Mouse (Mus musculus): ENCODE measurements around the gene Tmem151b. TPM values are rescaled to one million over a fixed set of nuclear protein-coding genes. Genes with fewer than 3 reads are reported as not detected.

The Tmem151b gene
- total and polyA plus RNA-seq, 3 experiments, result under 0.01 TPM; not detected in 2

DNA sequence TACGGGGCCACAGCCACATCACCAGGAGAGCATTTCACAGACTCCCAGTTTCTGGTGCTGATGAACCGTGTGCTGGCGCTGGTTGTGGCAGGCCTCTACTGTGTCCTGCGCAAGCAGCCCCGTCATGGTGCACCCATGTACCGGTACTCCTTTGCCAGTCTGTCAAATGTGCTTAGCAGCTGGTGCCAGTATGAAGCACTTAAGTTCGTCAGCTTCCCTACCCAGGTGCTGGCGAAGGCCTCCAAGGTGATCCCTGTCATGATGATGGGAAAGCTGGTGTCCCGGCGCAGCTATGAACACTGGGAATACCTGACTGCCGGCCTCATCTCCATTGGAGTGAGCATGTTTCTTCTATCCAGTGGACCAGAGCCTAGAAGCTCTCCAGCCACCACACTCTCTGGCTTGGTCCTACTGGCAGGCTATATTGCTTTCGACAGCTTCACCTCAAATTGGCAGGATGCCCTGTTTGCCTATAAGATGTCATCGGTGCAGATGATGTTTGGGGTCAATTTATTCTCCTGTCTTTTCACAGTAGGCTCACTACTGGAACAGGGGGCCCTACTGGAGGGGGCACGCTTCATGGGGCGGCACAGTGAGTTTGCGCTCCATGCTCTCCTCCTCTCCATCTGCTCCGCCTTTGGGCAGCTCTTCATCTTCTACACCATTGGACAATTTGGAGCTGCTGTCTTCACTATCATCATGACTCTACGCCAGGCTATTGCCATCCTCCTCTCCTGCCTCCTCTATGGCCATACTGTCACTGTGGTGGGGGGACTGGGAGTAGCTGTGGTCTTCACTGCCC, 17.1 kb upstream of the Tmem151b start:
- DNase-seq (ENCODE audit: low spot score) (no peak), ATAC-seq (ENCODE audit: extremely low read depth, insufficient number of reproducible peaks, low FRiP score, poor library complexity, severe bottlenecking) (0 out of 2 replicates have a peak, but pooled peaks have one; percentile 10)
- Histone ChIP-seq H3K27me3 (ENCODE audit: insufficient read depth, low read length) (no peaks in the 10 kb centered on the region), H3K9me3 (replicated peaks) (no peaks in the 10 kb centered on the region), H3K36me3 (replicated peaks) (peaks cover 85% of the 10 kb centered on the region), H3K4me1 (ENCODE audit: insufficient read depth, low read depth, low read length) (peaks cover 82% of the 10 kb centered on the region), H3K4me3 (ENCODE audit: low read depth, low read length) (peak overlapping the region; percentile 47; the same call in 1 of the 2 replicates)
- TF ChIP-seq CTCF (IDR thresholded peaks at IDR 0.05; ENCODE audit: low read depth, low read length), result no peak
- peak; percentile 67 for TF ChIP-seq POLR2AphosphoS5 (IDR thresholded peaks at IDR 0.05; ENCODE audit: insufficient replicate concordance, low read depth, low read length)

DNA sequence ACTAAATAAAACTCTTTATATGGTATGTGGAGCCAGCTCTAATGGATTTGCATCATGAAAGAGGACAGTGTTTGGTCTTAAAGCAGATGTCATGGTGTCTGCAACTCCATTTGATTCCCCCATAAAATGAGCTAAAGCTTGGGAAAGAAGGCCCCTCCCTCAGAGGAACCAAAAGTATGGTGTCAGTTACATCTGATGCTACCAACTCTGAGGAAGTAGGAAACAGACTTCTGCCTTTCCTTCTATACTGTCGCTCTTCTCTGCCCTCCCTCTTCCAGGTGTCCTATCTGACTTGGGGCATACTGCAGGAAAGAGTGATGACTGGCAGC, 16.5 kb upstream of the Tmem151b start:
- H3K4me3 ChIP-seq (ENCODE audit: low read depth, low read length), result peak overlapping the region; percentile 47; the same call in 1 of the 2 replicates
- no peak for TF ChIP-seq TAL1 (conservative IDR thresholded peaks at IDR 0.05; ENCODE audit: low read depth, low read length)
- TF ChIP-seq GATA1 (IDR thresholded peaks at IDR 0.05; ENCODE audit: borderline replicate concordance, low read length), result no peak
- TF ChIP-seq POLR2AphosphoS5 (IDR thresholded peaks at IDR 0.05; ENCODE audit: insufficient replicate concordance, low read depth, low read length), result no peak
- no peak for TF ChIP-seq CTCF (IDR thresholded peaks at IDR 0.05; ENCODE audit: low read depth, low read length)
- no peak for TF ChIP-seq GATA2 (IDR thresholded peaks at IDR 0.05; ENCODE audit: borderline replicate concordance, low read depth, low read length)
- DNase-seq (ENCODE audit: low spot score) (no peak), ATAC-seq (ENCODE audit: extremely low read depth, insufficient number of reproducible peaks, low FRiP score, poor library complexity, severe bottlenecking) (no peak)
- H3K9me3 ChIP-seq (replicated peaks), result no peaks in the 10 kb centered on the region
- H3K27me3 ChIP-seq (ENCODE audit: insufficient read depth, low read length), result no peaks in the 10 kb centered on the region
- peaks cover 76% of the 10 kb centered on the region for H3K4me1 ChIP-seq (ENCODE audit: insufficient read depth, low read depth, low read length)
- H3K36me3 ChIP-seq (replicated peaks), result peaks cover 80% of the 10 kb centered on the region

DNA sequence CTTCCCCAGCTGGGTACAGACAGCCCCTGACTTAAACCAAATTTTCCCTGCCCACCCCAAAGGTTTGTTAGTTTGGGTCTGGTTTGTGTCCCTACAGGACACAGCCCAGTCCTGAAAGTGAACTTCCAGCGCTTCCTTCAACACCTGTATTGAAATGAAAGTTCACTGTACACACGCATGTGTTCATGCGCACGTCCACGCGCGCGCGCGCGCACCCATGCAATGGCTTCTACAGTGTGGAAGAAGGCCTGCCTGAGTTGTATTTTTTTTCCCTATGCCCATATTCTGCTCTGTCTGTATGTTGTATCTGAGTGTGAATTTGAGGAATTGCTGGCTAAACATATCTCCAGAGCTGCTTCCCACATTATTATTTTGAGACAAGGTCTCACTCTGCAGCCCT, 15.6 kb upstream of the Tmem151b start:
- DNase-seq (ENCODE audit: low spot score) (no peak), ATAC-seq (ENCODE audit: extremely low read depth, insufficient number of reproducible peaks, low FRiP score, poor library complexity, severe bottlenecking) (no peak)
- no peaks in the 10 kb centered on the region for H3K9me3 ChIP-seq (replicated peaks)
- TF ChIP-seq CTCF (IDR thresholded peaks at IDR 0.05; ENCODE audit: low read depth, low read length) (no peak), POLR2AphosphoS5 (IDR thresholded peaks at IDR 0.05; ENCODE audit: insufficient replicate concordance, low read depth, low read length) (no peak), GATA2 (IDR thresholded peaks at IDR 0.05; ENCODE audit: borderline replicate concordance, low read depth, low read length) (no peak), GATA1 (IDR thresholded peaks at IDR 0.05; ENCODE audit: borderline replicate concordance, low read length) (no peak), TAL1 (conservative IDR thresholded peaks at IDR 0.05; ENCODE audit: low read depth, low read length) (no peak)
- H3K27me3 ChIP-seq (ENCODE audit: insufficient read depth, low read length), result no peaks in the 10 kb centered on the region
- H3K4me1 ChIP-seq (ENCODE audit: insufficient read depth, low read depth, low read length), result peaks cover 68% of the 10 kb centered on the region
- H3K4me3 ChIP-seq (ENCODE audit: low read depth, low read length), result peak overlapping the region; percentile 98
- peaks cover 80% of the 10 kb centered on the region for H3K36me3 ChIP-seq (replicated peaks)

DNA sequence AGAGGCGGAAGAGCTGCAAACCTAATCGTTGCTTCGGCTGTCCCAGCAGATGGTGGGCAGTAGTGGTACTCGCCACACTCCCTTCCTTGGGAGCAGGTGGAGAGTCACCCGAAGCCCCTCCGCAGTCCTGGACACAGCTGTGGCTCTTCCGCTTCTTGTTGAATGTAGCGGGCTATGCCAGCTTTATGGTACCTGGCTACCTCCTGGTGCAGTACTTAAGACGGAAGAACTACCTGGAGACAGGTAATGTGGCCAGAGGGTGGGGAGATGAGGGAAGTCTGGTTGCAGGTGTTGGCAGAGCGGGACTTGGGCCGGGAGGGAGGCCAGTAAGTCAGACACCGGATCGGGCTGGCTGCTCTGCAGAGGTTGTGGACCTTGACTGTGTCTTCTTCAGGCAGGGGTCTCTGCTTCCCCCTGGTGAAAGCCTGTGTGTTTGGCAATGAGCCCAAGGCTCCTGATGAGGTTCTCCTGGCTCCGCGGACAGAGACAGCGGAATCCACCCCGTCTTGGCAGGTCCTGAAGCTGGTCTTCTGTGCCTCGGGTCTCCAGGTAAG, 15.1 kb upstream of the Tmem151b start:
- ATAC-seq (ENCODE audit: extremely low read depth, insufficient number of reproducible peaks, low FRiP score, poor library complexity, severe bottlenecking), result no peak
- TF ChIP-seq POLR2AphosphoS5 (IDR thresholded peaks at IDR 0.05; ENCODE audit: insufficient replicate concordance, low read depth, low read length) (peak; percentile 73; the same call in 1 of the 2 replicates), GATA1 (IDR thresholded peaks at IDR 0.05; ENCODE audit: borderline replicate concordance, low read length) (no peak)

DNA sequence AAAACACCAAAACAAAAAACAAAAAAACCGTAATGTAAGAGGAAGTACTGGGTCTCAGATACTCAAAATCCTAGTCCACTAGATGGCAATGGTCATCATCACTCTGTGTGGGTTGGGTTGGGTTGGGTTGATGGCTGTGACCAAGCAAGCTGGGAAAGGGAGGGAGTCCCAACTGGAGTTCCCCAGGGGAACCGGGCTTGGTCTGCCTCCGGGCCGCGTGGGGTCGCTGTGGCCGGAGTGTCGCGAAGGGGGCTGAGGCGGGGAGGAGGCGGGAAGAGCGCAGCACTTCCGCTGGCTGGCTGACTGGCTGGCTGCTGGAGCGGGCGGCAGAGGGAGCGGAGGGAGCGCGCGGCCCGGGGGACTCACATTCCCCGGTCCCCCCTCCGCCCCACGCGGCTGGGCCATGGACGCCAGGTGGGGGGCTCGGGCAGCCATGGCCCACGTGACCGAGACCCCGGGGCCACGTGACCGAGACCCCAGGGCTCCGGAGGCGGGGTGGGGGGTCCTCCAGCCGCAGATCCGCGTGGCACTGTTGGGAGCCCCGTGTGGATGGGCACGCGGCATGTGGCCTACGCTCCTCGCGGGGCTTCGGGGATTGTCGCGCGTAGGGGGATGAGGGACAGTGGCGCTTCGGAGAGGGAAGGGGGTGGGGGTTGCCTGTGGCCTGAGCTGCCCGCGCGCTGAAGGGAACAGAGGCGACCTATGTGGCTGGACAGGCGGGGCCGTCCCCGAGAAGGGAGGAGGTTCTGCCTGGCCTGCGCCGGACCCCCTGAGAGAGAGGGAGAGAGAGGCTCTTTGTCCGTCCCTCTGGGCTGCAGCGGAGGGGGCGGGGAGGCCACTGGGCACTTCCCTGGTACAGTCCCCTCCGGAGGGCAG, 14.4 kb upstream of the Tmem151b start, which contains the start of gene Slc35b2:
Gene Slc35b2 (plus strand): TSS at position 220 of the 876 bp plus-strand sequence.
- peak; percentile 91 for DNase-seq (ENCODE audit: low spot score)
- Histone ChIP-seq H3K9me3 (replicated peaks) (no peaks in the 10 kb centered on the region), H3K4me3 (ENCODE audit: low read depth, low read length) (peak within 1 kb of the TSS; percentile 98), H3K4me1 (ENCODE audit: insufficient read depth, low read depth, low read length) (peaks cover 56% of the 10 kb centered on the region), H3K36me3 (replicated peaks) (peaks cover 78% of the 10 kb centered on the region), H3K27me3 (ENCODE audit: insufficient read depth, low read length) (no peaks in the 10 kb centered on the region)
- peak; percentile 65 for ATAC-seq (ENCODE audit: extremely low read depth, insufficient number of reproducible peaks, low FRiP score, poor library complexity, severe bottlenecking)
- TF ChIP-seq GATA2 (IDR thresholded peaks at IDR 0.05; ENCODE audit: borderline replicate concordance, low read depth, low read length) (no peak), CTCF (IDR thresholded peaks at IDR 0.05; ENCODE audit: low read depth, low read length) (peak; percentile 43; the same call in 1 of the 2 replicates), TAL1 (conservative IDR thresholded peaks at IDR 0.05; ENCODE audit: low read depth, low read length) (no peak)

More for the DNA sequence above, 15.1 kb upstream of the Tmem151b start:
- no peak for DNase-seq (ENCODE audit: low spot score)
- Histone ChIP-seq H3K4me1 (ENCODE audit: insufficient read depth, low read depth, low read length) (peaks cover 63% of the 10 kb centered on the region), H3K27me3 (ENCODE audit: insufficient read depth, low read length) (no peaks in the 10 kb centered on the region), H3K9me3 (replicated peaks) (no peaks in the 10 kb centered on the region), H3K36me3 (replicated peaks) (peaks cover 80% of the 10 kb centered on the region), H3K4me3 (ENCODE audit: low read depth, low read length) (peak overlapping the region; percentile 98)

DNA sequence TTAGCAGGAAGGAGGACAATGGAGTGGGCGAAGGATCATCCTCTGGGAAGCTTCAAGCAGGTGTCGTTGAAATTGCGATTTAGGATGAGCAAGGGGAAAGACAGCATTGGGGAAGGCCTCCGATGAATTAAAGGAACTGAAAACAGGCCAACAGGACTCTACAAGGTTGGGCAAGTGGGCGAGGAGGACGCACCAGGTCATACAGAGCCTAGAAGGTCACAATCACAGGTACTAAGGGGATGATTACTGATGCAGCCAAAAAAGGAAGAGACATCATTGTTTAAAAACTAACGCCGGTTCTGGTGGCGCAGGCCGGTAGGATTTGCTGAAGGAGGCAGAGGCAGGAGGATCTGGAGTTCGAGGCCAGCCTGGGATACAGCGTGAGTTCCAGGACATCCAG, 13.7 kb upstream of the Tmem151b start:
- DNase-seq (ENCODE audit: low spot score) (no peak), ATAC-seq (ENCODE audit: extremely low read depth, insufficient number of reproducible peaks, low FRiP score, poor library complexity, severe bottlenecking) (no peak)
- Histone ChIP-seq H3K4me3 (ENCODE audit: low read depth, low read length) (no peak overlapping the region; the same call in 1 of the 2 replicates), H3K36me3 (replicated peaks) (peaks cover 78% of the 10 kb centered on the region), H3K27me3 (ENCODE audit: insufficient read depth, low read length) (no peaks in the 10 kb centered on the region), H3K4me1 (ENCODE audit: insufficient read depth, low read depth, low read length) (peaks cover 54% of the 10 kb centered on the region), H3K9me3 (replicated peaks) (no peaks in the 10 kb centered on the region)
- no peak for TF ChIP-seq GATA1 (IDR thresholded peaks at IDR 0.05; ENCODE audit: borderline replicate concordance, low read length)
- TF ChIP-seq GATA2 (IDR thresholded peaks at IDR 0.05; ENCODE audit: borderline replicate concordance, low read depth, low read length), result no peak
- no peak for TF ChIP-seq POLR2AphosphoS5 (IDR thresholded peaks at IDR 0.05; ENCODE audit: insufficient replicate concordance, low read depth, low read length)
- TF ChIP-seq TAL1 (conservative IDR thresholded peaks at IDR 0.05; ENCODE audit: low read depth, low read length), result no peak
- no peak for TF ChIP-seq CTCF (IDR thresholded peaks at IDR 0.05; ENCODE audit: low read depth, low read length)
